Mouse (Mus musculus) lung, adult 2 months (tissue): ENCODE data around the gene Gpc6.

Experiments used
- CTCF ChIP-seq: fragments of 200-500 bp; IDR thresholded peaks from 2 replicates; pipeline ENCODE4 v1.5.1; 2011; ENCODE audit warnings: mild to moderate bottlenecking, low read length, control low read depth; ENCODE audit not compliant: insufficient read depth
- POLR2A ChIP-seq: fragments of 200-500 bp; IDR thresholded peaks from 2 replicates; pipeline ENCODE4 v1.6.1; 2011; ENCODE audit warnings: low read depth, mild to moderate bottlenecking, control low read depth, low read length, borderline replicate concordance; ENCODE audit errors: extremely low read depth

GRCm38 (mm10) chr14:117385731-117386270 lies 460.7 kb downstream of the Gpc6 start:
- no peak for TF ChIP-seq CTCF
- TF ChIP-seq POLR2A, result no peak
